Mouse (Mus musculus) large intestine, adult 2 months (tissue): ENCODE results near the gene Bcl7c. TPM values are rescaled to one million over a fixed set of nuclear protein-coding genes. Genes with fewer than 3 reads are reported as not detected.

ENCODE experiments used
- DNase-seq: peaks from one replicate; pipeline ENCODE4 v3.0.0-alpha.2; 2012; ENCODE audit warnings: low read depth, low spot score
- WGBS: fragments of 180-500 bp; shearing (Covaris S2); methylation state at CpG from one replicate; pipeline ENCODE4 v1.1.7; 2018; 5-methylcytosine and 5-hydroxymethylcytosine counted together
- polyA plus RNA-seq: library from polyadenylated mRNA; depleted of rRNA; stranded (reverse); fragments of >200 nt; gene quantifications from 2 replicates; pipeline ENCODE4 v1.2.3, GENCODE M21; 2012

The Bcl7c gene
- polyA plus RNA-seq, 1 experiment = 17.5 TPM

DNA sequence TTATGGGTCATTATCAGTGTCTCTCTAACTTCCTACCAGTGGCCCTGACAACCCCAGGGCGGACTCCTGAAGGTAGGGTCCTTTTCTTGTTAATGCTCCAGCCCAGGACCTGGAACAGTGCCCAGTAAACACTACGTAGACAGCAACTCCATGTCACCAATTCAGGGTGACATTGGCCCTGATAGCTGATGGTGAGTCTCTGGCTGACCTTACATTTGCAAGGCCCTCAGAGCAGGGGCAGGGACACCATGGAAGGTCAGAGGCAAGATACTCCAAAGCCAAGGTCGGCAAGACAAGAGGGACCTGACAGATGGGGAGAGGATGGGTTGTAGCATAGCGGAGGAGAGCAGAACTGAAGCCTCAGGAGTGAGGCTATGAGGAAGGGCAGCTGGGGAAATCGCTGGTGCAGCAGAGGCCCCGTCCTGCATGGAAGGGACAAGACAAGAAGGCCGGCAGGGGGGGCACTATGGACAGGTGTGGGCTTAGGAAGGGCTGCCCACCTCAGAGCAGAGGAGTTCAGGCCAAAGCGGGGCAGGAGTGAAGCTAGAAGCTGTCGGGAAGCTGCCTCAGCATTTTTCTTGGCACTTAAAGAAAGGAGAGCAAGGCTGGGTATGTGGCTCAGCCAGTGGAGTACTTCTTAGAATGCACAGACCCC is 19.0 kb downstream of the Bcl7c start:
- 89% methylated on average over 9 of the region's 9 CpGs for WGBS
- no peak for DNase-seq

DNA sequence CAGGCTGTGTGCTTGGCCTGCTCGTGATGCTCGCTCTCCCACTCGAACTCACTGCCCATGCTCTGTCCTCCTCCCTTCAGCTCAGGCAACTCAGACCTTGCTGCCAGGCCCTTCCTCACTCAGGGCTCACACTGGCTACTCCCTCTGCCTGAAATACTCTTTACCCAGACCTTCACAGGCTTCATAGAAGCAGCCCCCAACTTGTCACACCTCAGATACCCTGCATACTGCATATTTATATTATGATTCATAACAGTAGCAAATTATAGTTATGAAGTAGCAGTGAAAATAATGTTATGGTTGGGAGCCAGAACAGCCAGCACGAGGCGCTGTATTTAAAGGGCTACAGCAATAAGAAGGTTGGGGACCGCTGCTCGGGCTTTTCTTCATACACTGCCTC is 19.8 kb downstream of the Bcl7c start:
- DNase-seq = no peak
- WGBS = 89% methylated on average over 7 of the region's 7 CpGs

DNA sequence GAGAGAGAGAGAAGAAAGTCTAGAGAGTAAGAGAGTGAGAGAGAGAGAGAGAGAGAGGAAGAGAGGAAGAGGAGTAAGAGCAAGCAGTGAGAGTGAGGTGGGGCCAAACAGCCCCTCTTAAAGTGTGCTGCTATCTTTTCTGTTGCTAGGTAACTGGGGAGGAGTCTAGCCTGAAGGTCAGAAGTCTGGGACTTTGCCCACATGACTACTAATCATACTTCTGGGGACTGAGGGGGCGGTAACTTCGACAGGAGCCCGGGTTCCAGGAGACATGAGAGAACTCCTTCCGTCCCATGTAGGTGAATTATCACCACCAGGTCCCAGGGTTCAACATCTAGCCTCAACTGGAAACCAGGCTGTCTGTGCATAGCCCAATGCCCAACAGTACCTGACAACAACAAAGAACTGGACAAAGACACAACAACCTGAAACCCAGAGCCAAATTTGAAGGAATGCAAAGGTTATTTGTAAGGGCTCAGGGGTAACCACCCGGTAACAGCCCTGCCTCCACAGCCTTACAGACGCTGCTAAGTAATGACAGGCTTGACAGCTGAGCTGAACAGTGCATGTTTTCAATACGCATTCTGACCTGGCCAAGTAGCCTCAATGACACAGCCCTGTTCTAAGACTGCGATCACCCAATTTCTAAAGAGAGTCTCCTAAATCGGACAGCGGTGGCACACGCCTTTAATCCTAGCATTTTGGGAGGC is 21.8 kb downstream of the Bcl7c start:
- DNase-seq = no peak
- WGBS = 66% methylated on average over 11 of the region's 11 CpGs

DNA sequence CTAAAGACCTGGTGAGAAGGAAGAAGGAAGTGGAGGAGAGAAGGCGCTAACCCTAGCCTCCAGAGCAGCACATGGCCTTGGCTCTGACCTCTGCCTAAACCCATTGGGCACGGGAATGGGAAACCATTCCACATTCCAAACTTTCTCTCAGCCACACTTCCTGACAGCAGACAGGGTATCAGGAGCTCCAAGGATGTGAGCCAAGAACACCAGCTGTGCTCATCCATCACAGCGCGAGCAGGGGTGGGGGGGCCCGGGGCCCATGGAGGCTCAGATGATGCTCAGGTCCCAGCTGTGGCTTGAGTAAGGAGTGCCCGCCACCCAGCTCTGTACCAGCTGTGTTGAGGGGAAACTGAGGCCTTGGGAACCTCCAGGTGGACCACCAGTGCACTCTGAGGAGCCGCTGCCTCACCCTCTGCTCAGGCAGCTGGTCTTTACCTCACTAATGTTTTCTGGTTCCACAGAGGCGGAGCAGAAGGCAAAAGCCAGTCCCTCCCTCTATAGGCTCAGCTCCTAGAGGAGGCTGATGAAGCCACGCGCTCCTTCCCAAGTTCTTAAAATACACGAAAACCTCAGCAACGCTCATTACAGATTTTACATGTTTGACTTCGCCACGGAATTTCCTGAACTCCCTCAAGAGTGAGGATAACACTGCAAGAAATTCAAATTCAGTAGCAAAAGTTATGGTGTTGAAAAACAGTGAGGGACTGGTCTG is 23.3 kb downstream of the Bcl7c start:
- no peak for DNase-seq
- 73% methylated on average over 14 of the region's 14 CpGs for WGBS

DNA sequence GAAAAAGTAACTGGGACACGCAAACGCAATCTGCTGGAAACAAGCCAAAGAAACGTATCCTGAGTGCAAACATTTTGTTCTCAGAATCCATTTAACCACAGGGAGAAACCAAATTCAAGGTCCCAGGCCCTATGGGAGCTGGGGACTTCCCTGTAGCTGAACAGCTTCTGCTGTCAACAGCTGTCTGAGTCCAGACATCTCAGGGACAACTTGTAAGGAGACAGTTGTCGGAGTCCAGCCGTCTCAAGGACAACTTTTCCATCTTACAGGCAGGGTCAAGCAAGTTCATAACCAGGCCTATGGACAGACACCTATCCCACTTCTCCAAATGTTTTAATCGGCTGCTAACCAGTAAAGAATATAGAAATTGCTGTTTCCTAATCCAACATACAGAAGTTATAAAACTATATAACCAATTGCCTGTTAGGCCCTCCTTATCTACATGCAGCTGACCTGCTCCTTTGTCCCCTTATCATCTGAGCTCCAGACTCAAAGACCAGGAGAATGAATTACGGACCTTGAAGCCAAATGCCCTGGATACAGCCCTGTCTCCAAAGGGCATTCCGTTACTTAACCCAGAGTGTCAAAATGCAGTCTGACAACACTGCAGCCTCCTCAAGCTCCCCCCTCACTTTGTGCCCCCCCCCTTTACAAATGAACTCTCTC is 26.7 kb downstream of the Bcl7c start:
- 48% methylated on average over 8 of the region's 8 CpGs for WGBS
- DNase-seq = no peak

DNA sequence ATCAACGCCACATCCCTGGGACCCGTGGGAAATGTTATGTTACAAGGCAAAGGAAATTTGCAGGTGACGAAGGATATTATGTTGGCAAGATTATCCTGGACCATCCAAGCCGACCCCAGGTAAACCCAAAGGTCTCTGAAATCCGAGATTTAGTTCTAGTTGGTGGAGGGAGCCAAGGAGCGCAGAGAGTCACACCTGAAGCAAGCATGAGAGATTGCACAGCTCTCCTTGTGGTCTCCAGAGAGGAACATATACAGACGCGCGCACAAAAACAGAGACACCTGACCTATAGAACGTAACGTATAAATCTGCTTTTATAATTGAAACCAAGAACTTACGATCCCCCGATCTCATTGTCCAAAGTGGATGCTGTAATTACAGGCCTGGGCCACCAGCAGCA is 28.2 kb downstream of the Bcl7c start:
- WGBS = 92% methylated on average over 13 of the region's 13 CpGs
- no peak for DNase-seq

DNA sequence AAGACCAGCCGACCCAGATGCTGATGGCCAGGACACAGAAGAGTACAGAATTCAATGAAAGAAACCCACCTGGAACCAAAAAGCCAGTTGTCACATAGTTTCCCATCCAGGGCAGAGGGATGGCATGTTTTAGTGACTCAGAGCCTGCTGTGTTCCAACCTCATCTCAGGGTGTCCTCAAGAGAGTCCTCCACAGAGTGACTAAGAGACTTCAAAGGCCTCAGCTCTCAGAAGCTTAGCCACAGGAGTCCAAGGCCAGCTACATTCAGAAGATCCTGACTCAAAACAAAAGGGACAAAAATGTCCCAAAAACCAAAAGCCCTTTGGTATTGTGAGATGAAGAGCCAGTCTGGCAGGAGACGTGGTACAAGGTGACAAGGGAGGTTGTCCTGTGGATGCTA is 29.9 kb downstream of the Bcl7c start:
- WGBS = 85% methylated on average over 2 of the region's 2 CpGs
- no peak for DNase-seq

DNA sequence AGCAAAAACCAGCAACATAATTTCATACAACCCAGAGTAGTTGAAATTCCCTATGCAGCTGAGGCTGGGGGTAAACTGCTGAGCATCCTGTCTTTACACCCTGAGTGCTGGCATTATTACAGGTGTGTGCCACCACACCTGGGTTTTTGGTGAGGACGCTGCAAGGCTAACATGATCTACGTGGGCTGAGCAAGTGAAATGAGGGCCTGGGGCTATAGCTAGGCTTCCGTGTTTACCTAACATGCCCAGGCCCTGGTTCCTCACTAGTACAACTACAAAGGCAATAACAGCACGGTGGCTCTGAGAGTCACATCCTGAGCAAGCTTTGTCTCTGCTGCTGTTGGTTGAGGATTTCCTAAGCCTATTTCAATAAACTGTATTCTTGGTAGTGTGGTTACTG is 31.1 kb downstream of the Bcl7c start:
- 91% methylated on average over 4 of the region's 4 CpGs for WGBS

DNA sequence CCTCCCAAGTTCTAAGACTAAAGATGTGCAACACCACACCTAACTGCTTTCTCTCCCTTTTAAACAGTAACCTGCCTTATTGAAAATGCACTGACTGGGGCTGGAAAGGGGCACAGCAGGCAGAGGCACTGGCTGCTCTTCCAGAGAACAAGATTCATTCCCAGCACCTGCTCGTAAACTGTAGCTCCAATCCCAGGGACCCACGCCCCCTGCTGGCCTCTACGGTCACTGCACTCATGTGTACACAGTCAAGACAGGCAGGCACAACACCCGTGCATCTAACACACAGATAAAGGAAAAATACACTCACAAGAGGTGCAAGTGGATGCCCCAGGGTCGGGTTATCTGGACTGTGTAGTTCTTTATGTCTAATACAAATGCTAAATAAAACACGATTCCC is 31.7 kb downstream of the Bcl7c start:
- WGBS = 64% methylated on average over 6 of the region's 6 CpGs
- DNase-seq = no peak

More for the DNA sequence above, 31.1 kb downstream of the Bcl7c start:
- no peak for DNase-seq

DNA sequence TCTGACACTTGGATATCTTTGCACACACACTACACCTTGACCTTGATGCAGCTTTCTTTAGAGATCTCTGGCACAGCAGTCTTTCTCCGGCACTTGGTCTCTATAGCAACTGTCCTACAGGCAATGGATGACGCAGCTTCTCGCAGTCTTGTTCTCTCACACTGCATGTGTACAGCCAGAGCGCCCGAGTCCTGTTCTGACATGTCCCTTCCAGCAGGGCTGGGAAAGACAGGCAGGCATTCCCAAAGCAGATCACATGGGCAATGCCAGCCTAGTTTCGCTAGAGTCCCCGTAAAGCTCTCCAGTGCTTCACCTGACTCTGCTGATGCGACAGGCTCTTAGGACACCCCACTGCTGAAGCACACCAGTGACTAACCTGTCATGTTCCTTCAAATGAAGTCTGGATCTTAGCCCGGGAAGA is 33.3 kb downstream of the Bcl7c start:
- WGBS = 85% methylated on average over 9 of the region's 9 CpGs
- no peak for DNase-seq

DNA sequence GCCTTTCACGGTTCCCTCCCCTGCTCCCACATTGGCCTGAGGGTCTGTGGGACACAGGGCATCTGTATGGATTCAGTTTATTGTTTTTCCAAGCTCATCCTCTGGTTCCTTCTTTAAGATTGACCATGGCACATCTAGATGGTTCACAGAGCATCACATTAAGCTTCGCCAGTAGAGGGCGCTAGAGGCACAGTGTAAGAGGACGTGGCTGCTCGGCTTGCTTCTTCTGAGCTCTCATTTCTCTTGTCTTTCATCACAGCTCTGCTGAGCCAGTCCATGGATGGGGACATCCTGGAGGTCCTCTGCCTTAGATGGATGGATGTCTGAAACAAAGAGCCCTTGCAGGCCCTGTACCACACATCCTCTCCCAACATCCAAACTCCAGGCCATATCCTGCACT is 33.8 kb downstream of the Bcl7c start:
- WGBS = 4% methylated on average over 5 of the region's 5 CpGs
- peak; percentile 88 for DNase-seq

DNA sequence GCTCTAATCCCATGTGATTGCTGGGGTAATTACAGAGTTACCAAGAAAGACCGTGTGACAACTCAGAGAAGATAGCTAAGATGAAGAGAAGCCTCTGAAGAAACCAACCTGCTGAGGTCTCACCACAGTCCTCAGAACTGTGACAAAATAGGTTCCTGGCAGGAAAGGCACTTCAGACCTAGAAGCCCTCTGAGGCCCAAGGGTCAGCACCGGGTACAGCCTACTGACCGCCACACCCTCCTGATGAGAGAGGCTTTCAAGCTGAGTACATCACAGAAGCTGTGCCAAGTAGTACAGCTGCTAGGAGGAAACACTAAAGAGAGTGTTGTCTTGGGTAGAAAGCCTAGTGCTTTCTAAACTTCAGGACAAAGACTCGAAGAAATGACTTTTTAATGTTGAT is 36.0 kb downstream of the Bcl7c start:
- 42% methylated on average over 4 of the region's 4 CpGs for WGBS
- DNase-seq = no peak

DNA sequence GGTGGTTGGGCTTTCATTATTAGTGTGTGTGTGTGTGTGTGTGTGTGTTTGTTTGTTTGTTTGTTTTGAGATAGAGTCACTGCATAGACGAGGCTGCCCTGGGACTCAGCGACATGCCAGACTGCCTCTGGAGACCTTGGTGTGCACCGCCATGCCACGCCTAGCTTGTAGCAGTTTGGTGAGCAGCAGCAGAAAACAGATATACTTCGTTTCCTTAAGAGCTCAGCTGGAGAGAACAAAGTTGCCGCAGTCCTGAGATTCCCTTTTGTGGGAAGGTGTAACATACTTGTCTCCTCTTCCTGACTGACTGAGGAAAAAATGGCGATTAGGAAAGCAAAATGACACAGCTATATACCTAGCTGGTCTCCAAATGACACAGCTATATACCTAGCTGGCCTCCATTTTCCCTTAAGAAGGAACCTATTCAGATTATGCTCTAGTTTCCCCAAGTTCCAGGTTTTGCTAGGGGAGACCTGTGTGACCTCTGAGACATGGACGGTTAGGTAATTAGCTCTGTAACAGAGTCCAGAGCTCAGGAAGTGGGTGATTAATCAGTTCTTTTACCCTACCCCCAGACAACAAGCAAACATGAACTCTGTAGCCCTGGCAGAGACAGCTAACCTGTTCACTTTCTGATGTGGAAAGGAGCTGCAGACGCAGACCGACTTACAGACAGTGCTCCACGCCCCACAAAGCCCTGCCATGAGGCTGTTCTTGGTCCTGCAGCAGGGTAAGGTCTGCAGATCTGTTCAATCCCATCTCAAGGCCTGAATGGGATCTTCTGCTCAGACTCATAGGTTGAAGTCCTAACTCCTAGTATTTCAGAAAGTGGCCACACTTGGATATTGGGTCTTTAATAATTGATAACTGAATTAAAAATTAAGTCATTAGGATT is 36.6 kb downstream of the Bcl7c start:
- no peak for DNase-seq
- 25% methylated on average over 11 of the region's 11 CpGs for WGBS

DNA sequence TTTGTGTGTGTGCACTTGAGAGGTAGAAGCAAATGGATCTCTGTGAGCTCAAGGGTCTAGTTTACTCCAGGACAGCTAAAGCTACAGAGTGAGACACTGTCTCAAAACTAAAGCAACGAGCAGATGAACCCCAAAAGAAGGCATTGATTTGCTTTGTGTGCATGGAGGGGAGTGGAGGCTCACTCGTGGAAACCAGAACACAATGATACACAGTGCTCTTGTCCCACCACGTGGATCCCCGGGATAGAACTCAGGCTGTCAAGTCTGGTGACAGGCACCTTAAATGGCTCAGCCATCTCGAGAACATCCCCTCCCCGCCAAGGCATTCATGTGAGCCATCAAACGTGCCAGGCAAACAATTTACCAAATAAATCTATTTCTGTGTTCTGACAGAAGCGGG is 41.6 kb downstream of the Bcl7c start:
- no peak for DNase-seq
- 80% methylated on average over 8 of the region's 8 CpGs for WGBS

DNA sequence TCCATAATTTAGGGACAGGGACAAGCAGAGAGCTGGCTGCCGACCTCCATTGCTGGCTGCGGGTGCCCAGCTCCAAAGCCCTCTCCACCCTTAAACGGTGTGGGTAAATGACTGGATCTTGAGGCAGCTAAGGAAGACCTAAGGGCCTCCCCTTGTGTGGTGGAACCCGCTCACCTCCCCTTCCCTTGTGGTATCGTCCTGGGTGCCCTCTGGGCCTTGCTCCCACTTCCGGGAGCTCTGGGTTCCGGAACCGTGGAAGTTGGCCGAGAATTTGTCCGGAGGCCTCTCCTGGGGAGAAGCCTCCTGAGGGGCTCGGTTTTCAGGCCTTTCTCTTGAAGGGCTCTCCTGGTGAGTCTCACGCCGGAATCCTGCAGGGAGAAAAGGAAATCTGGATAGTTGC is 42.1 kb downstream of the Bcl7c start:
- no peak for DNase-seq

DNA sequence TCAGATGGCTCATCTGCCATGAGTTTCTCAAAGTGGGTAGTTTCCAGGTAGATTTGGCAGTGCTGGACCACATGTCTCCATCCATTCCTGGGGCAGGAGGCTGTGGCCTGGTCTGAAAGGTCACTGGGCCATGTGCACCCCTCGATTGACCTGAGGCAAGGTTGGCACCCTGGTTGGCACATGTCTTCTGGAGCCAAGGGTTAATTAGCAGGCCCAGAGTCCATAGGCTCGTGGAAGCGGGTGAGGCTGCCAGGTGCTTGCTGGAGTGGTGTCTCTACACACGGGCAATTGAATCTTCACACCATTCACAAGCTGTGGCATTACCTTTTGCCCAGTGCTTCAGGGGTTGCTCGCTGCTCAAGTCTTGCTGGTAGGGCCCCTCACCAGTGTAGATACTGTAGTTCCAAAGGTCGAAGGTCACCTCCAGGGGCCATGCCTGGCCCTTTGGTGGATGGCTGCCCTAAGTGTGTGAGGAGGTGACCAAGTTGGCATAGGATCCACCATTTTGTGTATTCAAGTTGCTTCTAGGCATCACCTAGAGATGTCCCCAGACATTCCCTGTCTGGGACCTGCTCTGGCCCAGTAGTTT is 42.6 kb downstream of the Bcl7c start:
- no peak for DNase-seq
- 70% methylated on average over 6 of the region's 6 CpGs for WGBS

More for the DNA sequence above, 42.1 kb downstream of the Bcl7c start:
- 95% methylated on average over 13 of the region's 13 CpGs for WGBS

DNA sequence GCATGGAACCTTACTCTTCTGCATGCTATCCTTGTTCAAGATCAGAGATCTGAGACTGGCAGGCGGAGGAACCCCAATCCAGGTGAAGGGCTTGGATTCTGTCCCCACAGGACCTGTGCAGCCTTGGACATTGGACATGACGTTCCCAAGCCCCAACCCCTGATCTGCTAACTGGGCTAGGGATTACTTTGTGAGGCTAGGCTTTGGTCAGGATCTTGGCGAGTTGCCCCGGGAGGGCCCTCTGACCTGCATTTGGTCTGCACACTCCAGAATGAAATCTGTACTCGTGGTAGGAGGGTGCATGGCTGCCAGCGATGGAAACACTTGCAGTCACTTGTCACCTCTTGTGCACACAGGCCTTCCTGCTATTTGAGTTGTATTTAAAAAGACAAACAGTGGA is 45.8 kb downstream of the Bcl7c start:
- WGBS = 83% methylated on average over 6 of the region's 6 CpGs
- no peak for DNase-seq

DNA sequence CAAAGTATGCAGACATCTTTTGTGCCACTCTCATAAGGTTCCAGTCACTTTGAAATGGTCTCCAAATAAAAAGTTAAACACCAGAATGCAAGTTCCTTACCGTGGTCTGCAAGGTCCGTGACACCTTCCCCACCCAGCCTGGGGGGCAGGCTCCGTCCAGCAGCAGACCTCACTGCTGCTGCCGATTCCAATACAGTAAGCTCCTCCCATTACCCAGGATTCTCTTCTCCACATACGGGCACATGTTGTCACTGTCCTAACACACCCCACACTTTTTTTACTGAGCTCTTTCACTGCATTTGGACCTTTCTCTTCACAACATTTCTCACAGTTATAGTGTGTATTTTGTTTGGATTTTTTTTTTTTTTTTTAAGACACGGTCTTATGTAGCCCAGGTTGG is 46.9 kb downstream of the Bcl7c start:
- no peak for DNase-seq
- 75% methylated on average over 6 of the region's 6 CpGs for WGBS

DNA sequence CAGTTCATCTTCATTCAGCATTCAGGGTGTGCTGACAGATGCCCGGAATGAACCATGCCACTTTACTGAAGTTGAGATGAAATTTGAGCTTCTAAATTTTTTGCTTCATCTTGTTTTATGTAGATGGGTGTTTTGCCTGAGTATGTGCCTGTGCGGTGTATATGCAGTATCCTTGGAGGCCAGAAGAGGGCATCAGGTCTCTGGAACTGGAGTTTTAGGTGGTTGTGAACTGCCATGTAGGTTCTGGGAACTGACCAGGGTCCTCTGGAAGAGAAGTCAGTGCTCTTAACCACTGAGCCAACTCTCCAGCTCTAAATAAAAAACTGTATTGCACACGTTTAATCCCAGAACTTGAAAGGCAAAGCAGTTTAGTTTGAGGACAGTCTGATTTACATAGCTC is 47.9 kb downstream of the Bcl7c start:
- WGBS = 91% methylated on average over 3 of the region's 3 CpGs
- DNase-seq = no peak
